In genomic region chr5:51288234-51288633, GRCm38 (mm10) we compare ENCODE assay signal across 31 mouse cellular contexts.
"Had no signal": no experiment of that assay in that cellular context is flagged by ENCODE, and none has a peak within 500 bp of the region (broad histone marks: within the 10 kb centered on the region; RNA-seq: fewer than 3 reads in every experiment).

No protein-coding gene starts in this region.

- H3K4me2 ChIP-seq: limb, embryonic 12.5 days; limb, embryonic 13.5 days; limb, embryonic 15.5 days; liver, embryonic 11.5 days; liver, embryonic 13.5 days; liver, embryonic 15.5 days; lung, embryonic 14.5 days; lung, embryonic 15.5 days; midbrain, embryonic 11.5 days; midbrain, embryonic 12.5 days; midbrain, embryonic 13.5 days; midbrain, embryonic 15.5 days; neural tube, embryonic 12.5 days; neural tube, embryonic 13.5 days had no signal

- DNase-seq: left cerebral cortex, postnatal 4 days; liver, embryonic 13.5 days; lung, adult 18-20 months; lung, adult 2 months; lung, embryonic 14.5 days; lung, postnatal 10 days; lung, postnatal 14 days; lung, postnatal 36 days; lung, postnatal 4 days; midbrain, embryonic 14.5 days had no signal

- ATAC-seq: lung, postnatal 0 days; midbrain, embryonic 13.5 days; midbrain, embryonic 15.5 days; midbrain, embryonic 16.5 days had no signal

- H3K36me3 ChIP-seq: limb, embryonic 10.5 days; limb, embryonic 12.5 days; limb, embryonic 13.5 days; limb, embryonic 15.5 days; liver, embryonic 13.5 days; liver, embryonic 15.5 days; lung, embryonic 15.5 days; midbrain, embryonic 10.5 days; midbrain, embryonic 12.5 days; midbrain, embryonic 13.5 days; midbrain, embryonic 15.5 days; neural tube, embryonic 12.5 days; neural tube, embryonic 13.5 days had no signal

- H3K4me1 ChIP-seq: limb, embryonic 10.5 days; limb, embryonic 12.5 days; limb, embryonic 13.5 days; limb, embryonic 15.5 days; liver, embryonic 13.5 days; liver, embryonic 15.5 days; lung, embryonic 15.5 days; megakaryocyte, embryonic 14.5 days; midbrain, embryonic 10.5 days; midbrain, embryonic 12.5 days; midbrain, embryonic 13.5 days; midbrain, embryonic 15.5 days; neural tube, embryonic 12.5 days; neural tube, embryonic 13.5 days had no signal

- H3K9me3 ChIP-seq: limb, embryonic 10.5 days; limb, embryonic 12.5 days; limb, embryonic 13.5 days; limb, embryonic 15.5 days; liver, embryonic 13.5 days; liver, embryonic 15.5 days; lung, embryonic 15.5 days; megakaryocyte, embryonic 14.5 days; midbrain, embryonic 10.5 days; midbrain, embryonic 12.5 days; midbrain, embryonic 13.5 days; midbrain, embryonic 15.5 days; neural tube, embryonic 12.5 days; neural tube, embryonic 13.5 days had no signal

- H3K27ac ChIP-seq: left cerebral cortex, adult 2 months; limb, embryonic 10.5 days; limb, embryonic 12.5 days; limb, embryonic 13.5 days; limb, embryonic 15.5 days; liver, embryonic 13.5 days; liver, embryonic 14.5 days; liver, embryonic 15.5 days; lung, embryonic 15.5 days; macrophage; midbrain, embryonic 10.5 days; midbrain, embryonic 12.5 days; midbrain, embryonic 13.5 days; midbrain, embryonic 15.5 days; neural tube, embryonic 12.5 days; neural tube, embryonic 13.5 days had no signal

- H3K9ac ChIP-seq: limb, embryonic 12.5 days; limb, embryonic 13.5 days; limb, embryonic 15.5 days; liver, embryonic 13.5 days; liver, embryonic 14.5 days; liver, embryonic 15.5 days; lung, embryonic 14.5 days; lung, embryonic 15.5 days; midbrain, embryonic 12.5 days; midbrain, embryonic 13.5 days; midbrain, embryonic 15.5 days; neural tube, embryonic 12.5 days; neural tube, embryonic 13.5 days had no signal

- H3K4me3 ChIP-seq: left cerebral cortex, adult 2 months; limb, embryonic 10.5 days; limb, embryonic 12.5 days; limb, embryonic 13.5 days; limb, embryonic 15.5 days; liver, embryonic 13.5 days; liver, embryonic 15.5 days; lung, embryonic 15.5 days; megakaryocyte, embryonic 14.5 days; midbrain, embryonic 10.5 days; midbrain, embryonic 12.5 days; midbrain, embryonic 13.5 days; midbrain, embryonic 15.5 days; myocyte; neural tube, embryonic 12.5 days; neural tube, embryonic 13.5 days had no signal

- H3K27me3 ChIP-seq: limb, embryonic 12.5 days; limb, embryonic 13.5 days; limb, embryonic 15.5 days; liver, embryonic 13.5 days; liver, embryonic 15.5 days; lung, embryonic 15.5 days; megakaryocyte, embryonic 14.5 days; midbrain, embryonic 12.5 days; midbrain, embryonic 13.5 days; midbrain, embryonic 15.5 days; neural tube, embryonic 12.5 days; neural tube, embryonic 13.5 days had no signal
